Mouse (Mus musculus) left cerebral cortex, postnatal 10 days (tissue): ENCODE measurements around the gene 2310061I04Rik. TPM values are rescaled to one million over a fixed set of nuclear protein-coding genes. Genes with fewer than 3 reads are reported as not detected.
A peak's percentile ranks its signal among the peaks of the same experiment; 100 is the strongest.
"Not testable (repeated sequence)": the region's sequence is repeated elsewhere in the genome, so short reads cannot be mapped to it uniquely, and the experiment has no call there.

Source experiments
- DNase-seq, 2 experiments: peaks; one replicate each; pipeline ENCODE4 v3.0.0; 2021 to 2022; ENCODE audit warnings: low spot score in 2 of 2, mixed read lengths in 1 of 2; ENCODE audit errors: extremely low spot score in 1 of 2
- intact Hi-C: fragments of 180-260 bp; cut with DNase I; formaldehyde crosslinking; loops from one replicate; pipeline ENCODE4 v1.15.1; 2025
- total RNA-seq, 2 experiments: library from RNA; stranded (reverse); gene quantifications; 2 replicates each; pipeline ENCODE4 v1.2.3; 2021

2310061I04Rik gene
- total RNA-seq = 10 to 100 TPM; 61.5 to 72.4 TPM

- DNase-seq = peak; percentile 87 to 93
- intact Hi-C loops = no loop called here
These were observed at the start of gene 2310061I04Rik for GRCm38 (mm10) chr17:35896781-35897643. 2310061I04Rik (minus strand) TSS chr17:35897431.

- intact Hi-C loops = no loop called here
- no peak for DNase-seq
These were observed 42.7 kb upstream of the 2310061I04Rik start for GRCm38 (mm10) chr17:35939941-35940340.

GRCm38 (mm10) chr17:35939108-35939507 lies 41.9 kb upstream of the 2310061I04Rik start:
- intact Hi-C loops = no loop called here
- DNase-seq = no peak

- intact Hi-C loops = no loop called here
- no peak for DNase-seq
These were observed 40.6 kb upstream of the 2310061I04Rik start for GRCm38 (mm10) chr17:35937700-35938348.

- intact Hi-C loops, DNase-seq: not testable (repeated sequence)
These were observed 38.5 kb upstream of the 2310061I04Rik start for GRCm38 (mm10) chr17:35935763-35936162.

GRCm38 (mm10) chr17:35932608-35933007 lies 35.4 kb upstream of the 2310061I04Rik start:
- no peak for DNase-seq
- intact Hi-C loops = no loop called here

- DNase-seq = no peak
- intact Hi-C loops = no loop called here
These were observed 33.4 kb upstream of the 2310061I04Rik start for GRCm38 (mm10) chr17:35930627-35931026.

GRCm38 (mm10) chr17:35929534-35929933 lies 32.3 kb upstream of the 2310061I04Rik start:
- intact Hi-C loops = loop anchor here (5.0 kb wide), 1 partner anchor 33 kb away; no protein-coding TSS in a partner anchor

GRCm38 (mm10) chr17:35927471-35927870 lies 30.2 kb upstream of the 2310061I04Rik start:
- DNase-seq = no peak
- intact Hi-C loops = loop anchor here (5.0 kb wide), 1 partner anchor 35 kb away; no protein-coding TSS in a partner anchor

More at GRCm38 (mm10) chr17:35929534-35929933, 32.3 kb upstream of the 2310061I04Rik start:
- DNase-seq = no peak

- DNase-seq = no peak
- intact Hi-C loops = no loop called here
These were observed 26.1 kb upstream of the 2310061I04Rik start for GRCm38 (mm10) chr17:35923281-35923680.

GRCm38 (mm10) chr17:35922566-35922965 lies 25.3 kb upstream of the 2310061I04Rik start:
- DNase-seq = no peak
- intact Hi-C loops = no loop called here

GRCm38 (mm10) chr17:35921710-35922109 lies 24.5 kb upstream of the 2310061I04Rik start:
- no peak for DNase-seq
- intact Hi-C loops = no loop called here

GRCm38 (mm10) chr17:35920862-35921562 lies 23.8 kb upstream of the 2310061I04Rik start:
- intact Hi-C loops = no loop called here
- no peak for DNase-seq

- intact Hi-C loops = no loop called here
- DNase-seq = no peak
These were observed 23.2 kb upstream of the 2310061I04Rik start for GRCm38 (mm10) chr17:35920384-35920783.

GRCm38 (mm10) chr17:35919864-35920301 lies 22.7 kb upstream of the 2310061I04Rik start:
- intact Hi-C loops = no loop called here
- DNase-seq = no peak

GRCm38 (mm10) chr17:35919060-35919715 lies 22.0 kb upstream of the 2310061I04Rik start:
- intact Hi-C loops = no loop called here
- peak; percentile 94 to 98 for DNase-seq

GRCm38 (mm10) chr17:35918276-35919059 lies 21.2 kb upstream of the 2310061I04Rik start:
- intact Hi-C loops = no loop called here
- DNase-seq = peak in 1 of 2 experiments; percentile 66
